Mouse (Mus musculus): ENCODE data around the gene Tbc1d17. TPM values are rescaled to one million over a fixed set of nuclear protein-coding genes. Genes with fewer than 3 reads are reported as not detected.
"Not testable (repeated sequence)": the region's sequence is repeated elsewhere in the genome, so short reads cannot be mapped to it uniquely, and the experiment has no call there.

Tbc1d17 gene
- polyA plus RNA-seq, 1 experiment from 2014 or later: 83.8 TPM

- Histone ChIP-seq H3K9ac (no peak overlapping the region; the same call in 1 of the 2 replicates), H3K9me3 (no peaks in the 10 kb centered on the region), H3K36me3 (replicated peaks) (peaks cover 57% of the 10 kb centered on the region), H3K27ac (no peak overlapping the region), H3K4me2 (no peak overlapping the region), H3K4me1 (peaks cover 22% of the 10 kb centered on the region), H3K4me3 (replicated peaks) (no peak overlapping the region), H3K27me3 (no peaks in the 10 kb centered on the region)
- no peak for ATAC-seq (ENCODE audit: low FRiP score)
- WGBS: 92% methylated on average over 13 of the region's 13 CpGs
Measured at GRCm38 (mm10) chr7:44888256-44889105, 39.6 kb upstream of the Tbc1d17 start.

- Histone ChIP-seq H3K9ac (no peak overlapping the region), H3K27me3 (no peaks in the 10 kb centered on the region), H3K36me3 (replicated peaks) (peaks cover 70% of the 10 kb centered on the region), H3K27ac (no peak overlapping the region), H3K9me3 (no peaks in the 10 kb centered on the region), H3K4me3 (replicated peaks) (no peak overlapping the region), H3K4me2 (no peak overlapping the region), H3K4me1 (peaks cover 17% of the 10 kb centered on the region)
- WGBS: 87% methylated on average over 7 of the region's 7 CpGs
- no peak for ATAC-seq (ENCODE audit: low FRiP score)
Measured at GRCm38 (mm10) chr7:44886964-44887363, 38.1 kb upstream of the Tbc1d17 start.

GRCm38 (mm10) chr7:44884637-44885036 lies 35.8 kb upstream of the Tbc1d17 start:
- ATAC-seq (ENCODE audit: low FRiP score): no peak
- H3K4me2 ChIP-seq: no peak overlapping the region
- no peak overlapping the region for H3K4me3 ChIP-seq (replicated peaks)
- no peaks in the 10 kb centered on the region; the same call in 1 of the 2 replicates for H3K4me1 ChIP-seq
- H3K36me3 ChIP-seq (replicated peaks): peaks cover 85% of the 10 kb centered on the region
- whole genome bisulfite sequencing: 99% methylated on average over 5 of the region's 5 CpGs
- H3K9me3 ChIP-seq: no peaks in the 10 kb centered on the region
- no peak overlapping the region for H3K9ac ChIP-seq
- no peak overlapping the region for H3K27ac ChIP-seq
- H3K27me3 ChIP-seq: no peaks in the 10 kb centered on the region

- 93% methylated on average over 3 of the region's 3 CpGs for WGBS
Measured at GRCm38 (mm10) chr7:44883036-44883435, 34.2 kb upstream of the Tbc1d17 start.

GRCm38 (mm10) chr7:44877833-44878232 lies 29.0 kb upstream of the Tbc1d17 start:
- no peak overlapping the region for H3K27ac ChIP-seq
- no peaks in the 10 kb centered on the region for H3K9me3 ChIP-seq
- H3K27me3 ChIP-seq: no peaks in the 10 kb centered on the region
- WGBS: 91% methylated on average over 14 of the region's 14 CpGs
- H3K36me3 ChIP-seq (replicated peaks): peaks cover 70% of the 10 kb centered on the region
- ATAC-seq (ENCODE audit: low FRiP score): no peak
- no peak overlapping the region for H3K9ac ChIP-seq
- H3K4me1 ChIP-seq: peaks cover 1% of the 10 kb centered on the region; the same call in 1 of the 2 replicates
- H3K4me2 ChIP-seq: no peak overlapping the region
- no peak overlapping the region for H3K4me3 ChIP-seq (replicated peaks)

More at GRCm38 (mm10) chr7:44883036-44883435, 34.2 kb upstream of the Tbc1d17 start:
- H3K27me3 ChIP-seq: no peaks in the 10 kb centered on the region
- H3K27ac ChIP-seq: no peak overlapping the region
- no peaks in the 10 kb centered on the region for H3K9me3 ChIP-seq
- no peak overlapping the region for H3K4me3 ChIP-seq (replicated peaks)
- no peak overlapping the region for H3K4me2 ChIP-seq
- no peak overlapping the region for H3K9ac ChIP-seq
- no peak for ATAC-seq (ENCODE audit: low FRiP score)
- peaks cover 85% of the 10 kb centered on the region for H3K36me3 ChIP-seq (replicated peaks)
- H3K4me1 ChIP-seq: no peaks in the 10 kb centered on the region; the same call in 1 of the 2 replicates

- H3K27me3 ChIP-seq; ATAC-seq (ENCODE audit: low FRiP score); H3K9ac ChIP-seq; H3K4me3 ChIP-seq (replicated peaks); H3K27ac ChIP-seq; H3K9me3 ChIP-seq; H3K4me2 ChIP-seq: not testable (repeated sequence)
- 90% methylated on average over 2 of the region's 2 CpGs for WGBS
- Histone ChIP-seq H3K4me1 (peaks cover 30% of the 10 kb centered on the region), H3K36me3 (replicated peaks) (peaks cover 19% of the 10 kb centered on the region)
Measured at GRCm38 (mm10) chr7:44871774-44872173, 22.9 kb upstream of the Tbc1d17 start.

- Histone ChIP-seq H3K9ac (no peak overlapping the region; the same call in 1 of the 2 replicates), H3K27me3 (no peaks in the 10 kb centered on the region), H3K27ac (peak overlapping the region; percentile 42; the same call in 1 of the 2 replicates), H3K9me3 (no peaks in the 10 kb centered on the region), H3K36me3 (replicated peaks) (peaks cover 19% of the 10 kb centered on the region), H3K4me1 (peaks cover 36% of the 10 kb centered on the region), H3K4me3 (replicated peaks) (no peak overlapping the region; the same call in 1 of the 2 replicates), H3K4me2 (no peak overlapping the region)
- WGBS: 48% methylated on average over 1 of the region's 1 CpGs
- ATAC-seq (ENCODE audit: low FRiP score): no peak
Measured at GRCm38 (mm10) chr7:44871181-44871580, 22.3 kb upstream of the Tbc1d17 start.

GRCm38 (mm10) chr7:44870614-44871013 lies 21.7 kb upstream of the Tbc1d17 start:
- H3K36me3 ChIP-seq (replicated peaks): peaks cover 18% of the 10 kb centered on the region
- no peaks in the 10 kb centered on the region for H3K27me3 ChIP-seq
- H3K9ac ChIP-seq: 0 out of 2 replicates have a peak overlapping the region, but pooled peaks have one; percentile 7
- WGBS: 77% methylated on average over 6 of the region's 6 CpGs
- peak overlapping the region; percentile 96 for H3K4me2 ChIP-seq
- H3K4me1 ChIP-seq: peaks cover 42% of the 10 kb centered on the region
- peak overlapping the region; percentile 76 for H3K4me3 ChIP-seq (replicated peaks)
- no peaks in the 10 kb centered on the region for H3K9me3 ChIP-seq
- H3K27ac ChIP-seq: peak overlapping the region; percentile 100
- no peak for ATAC-seq (ENCODE audit: low FRiP score)

- 10% methylated on average over 29 of the region's 29 CpGs for WGBS
- peak; percentile 94 for ATAC-seq (ENCODE audit: low FRiP score)
Measured at GRCm38 (mm10) chr7:44869697-44870528, 21.0 kb upstream of the Tbc1d17 start, which contains the start of gene Ptov1. Gene Ptov1, minus strand, starts transcription at chr7:44869788.

GRCm38 (mm10) chr7:44868919-44869696 lies 20.2 kb upstream of the Tbc1d17 start:
- Histone ChIP-seq H3K9me3 (no peaks in the 10 kb centered on the region), H3K36me3 (replicated peaks) (peaks cover 33% of the 10 kb centered on the region), H3K4me2 (peak overlapping the region; percentile 96), H3K4me1 (peaks cover 53% of the 10 kb centered on the region), H3K9ac (peak overlapping the region; percentile 98), H3K4me3 (replicated peaks) (peak overlapping the region; percentile 76), H3K27ac (peak overlapping the region; percentile 100), H3K27me3 (no peaks in the 10 kb centered on the region)
- under 1% methylated on average over 94 of the region's 108 CpGs for WGBS
- peak; percentile 47 for ATAC-seq (ENCODE audit: low FRiP score)

More at GRCm38 (mm10) chr7:44869697-44870528, 21.0 kb upstream of the Tbc1d17 start, which contains the start of gene Ptov1:
- peak within 1 kb of the TSS; percentile 76 for H3K4me3 ChIP-seq (replicated peaks)
- peak within 1 kb of the TSS; percentile 98 for H3K9ac ChIP-seq
- H3K4me2 ChIP-seq: peak within 1 kb of the TSS; percentile 96
- H3K27me3 ChIP-seq: no peaks in the 10 kb centered on the region
- H3K9me3 ChIP-seq: no peaks in the 10 kb centered on the region
- peak within 1 kb of the TSS; percentile 100 for H3K27ac ChIP-seq
- peaks cover 25% of the 10 kb centered on the region for H3K36me3 ChIP-seq (replicated peaks)
- H3K4me1 ChIP-seq: peaks cover 48% of the 10 kb centered on the region

- WGBS: 6% methylated on average over 16 of the region's 16 CpGs
- Histone ChIP-seq H3K4me3 (replicated peaks) (peak overlapping the region; percentile 76), H3K27ac (peak overlapping the region; percentile 100), H3K36me3 (replicated peaks) (peaks cover 40% of the 10 kb centered on the region), H3K4me1 (peaks cover 53% of the 10 kb centered on the region), H3K9ac (peak overlapping the region; percentile 98), H3K9me3 (no peaks in the 10 kb centered on the region), H3K4me2 (peak overlapping the region; percentile 96), H3K27me3 (no peaks in the 10 kb centered on the region)
- no peak for ATAC-seq (ENCODE audit: low FRiP score)
Measured at GRCm38 (mm10) chr7:44868465-44868864, 19.6 kb upstream of the Tbc1d17 start.
